Mouse (Mus musculus) lung, adult 2 months (tissue): ENCODE data around the gene Chdh.

Experiments used
- CTCF ChIP-seq: fragments of 200-500 bp; IDR thresholded peaks from 2 replicates; pipeline ENCODE4 v1.5.1; 2011; ENCODE audit warnings: mild to moderate bottlenecking, low read length, control low read depth; ENCODE audit not compliant: insufficient read depth
- POLR2A ChIP-seq: fragments of 200-500 bp; IDR thresholded peaks from 2 replicates; pipeline ENCODE4 v1.6.1; 2011; ENCODE audit warnings: low read depth, mild to moderate bottlenecking, control low read depth, low read length, borderline replicate concordance; ENCODE audit errors: extremely low read depth

DNA sequence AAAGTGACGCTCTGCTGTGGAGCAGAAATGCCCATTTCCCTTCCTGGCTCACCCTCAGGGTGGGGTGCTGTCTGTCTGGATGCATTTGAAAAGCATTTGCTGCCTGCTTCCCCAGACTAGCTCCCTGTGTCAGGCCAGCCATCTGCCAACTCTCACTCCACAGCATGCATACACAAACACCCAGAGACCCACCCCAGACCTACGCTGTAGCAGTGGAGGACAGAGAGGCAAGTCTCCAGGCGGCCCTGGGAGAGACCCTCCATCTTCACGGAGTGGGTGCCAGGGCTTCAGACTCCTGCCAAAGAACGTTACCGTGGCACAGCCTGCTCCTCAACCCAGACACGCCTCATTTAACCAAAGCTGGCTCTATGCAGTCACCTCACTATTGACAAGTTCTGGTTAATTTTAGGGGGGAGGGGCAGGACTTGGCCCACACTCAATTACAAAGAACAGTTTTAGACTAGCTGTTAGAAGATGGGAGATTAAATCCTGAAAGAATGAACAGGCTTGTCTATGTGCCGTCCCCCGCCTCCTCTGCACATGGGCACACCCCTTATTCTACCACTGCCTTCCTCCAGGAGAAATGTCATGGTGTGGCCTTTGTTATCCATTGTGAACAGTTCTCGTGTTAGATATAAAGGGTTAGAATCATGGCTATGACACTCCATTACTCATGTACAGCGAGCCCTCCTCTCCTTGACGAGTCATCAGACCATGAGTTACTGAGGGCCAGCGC, 47.4 kb downstream of the Chdh start:
- no peak for TF ChIP-seq CTCF
- no peak for TF ChIP-seq POLR2A
